Mouse (Mus musculus) 3134 (cell line): ENCODE measurements around the gene Axl.

Experiments
- DNase-seq: peaks from one replicate; pipeline ENCODE4 v3.0.0-alpha.2; 2011; ENCODE audit warnings: low spot score; ENCODE audit not compliant: insufficient read length; ENCODE audit errors: extremely low read depth

Axl gene

GRCm38 (mm10) chr7:25788220-25789128, at the start of gene Axl:
Gene Axl (minus strand): TSS chr7:25788705.
- DNase-seq = peak; percentile 90

DNA sequence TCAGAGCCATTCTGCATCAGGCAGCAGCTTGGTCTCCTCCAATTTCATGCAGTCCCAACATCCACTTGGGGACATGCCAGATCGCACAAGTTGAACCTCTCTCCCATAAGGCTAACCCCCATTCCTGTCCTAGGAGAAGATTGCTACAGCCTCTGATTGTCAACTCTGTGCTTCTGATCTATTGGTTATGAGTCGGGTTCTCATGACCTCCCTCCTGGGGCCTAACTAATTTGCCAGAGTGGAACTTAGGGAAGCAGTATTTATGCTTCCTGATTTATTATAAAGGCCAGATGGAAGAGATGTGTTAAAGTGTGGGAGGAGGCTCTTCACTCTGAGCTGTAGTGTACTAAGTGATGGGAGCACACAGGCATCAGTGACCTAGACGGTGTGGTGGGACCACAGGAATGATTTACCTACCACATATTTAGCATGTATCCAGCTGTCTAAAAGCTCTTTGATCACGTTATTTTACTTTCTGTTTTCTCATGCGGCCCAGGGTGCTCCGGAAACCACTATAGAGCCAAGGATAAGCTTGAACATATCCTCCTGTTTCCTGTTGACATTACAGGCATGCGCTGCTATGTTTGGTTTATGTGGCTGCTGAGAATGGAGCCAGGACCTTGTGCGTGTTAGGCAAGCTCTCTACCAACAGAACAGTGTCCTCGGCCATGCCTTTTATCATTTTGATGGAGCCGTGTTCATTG, 46.8 kb upstream of the Axl start:
- DNase-seq = no peak

GRCm38 (mm10) chr7:25831557-25832530, 43.3 kb upstream of the Axl start:
- DNase-seq = no peak

DNA sequence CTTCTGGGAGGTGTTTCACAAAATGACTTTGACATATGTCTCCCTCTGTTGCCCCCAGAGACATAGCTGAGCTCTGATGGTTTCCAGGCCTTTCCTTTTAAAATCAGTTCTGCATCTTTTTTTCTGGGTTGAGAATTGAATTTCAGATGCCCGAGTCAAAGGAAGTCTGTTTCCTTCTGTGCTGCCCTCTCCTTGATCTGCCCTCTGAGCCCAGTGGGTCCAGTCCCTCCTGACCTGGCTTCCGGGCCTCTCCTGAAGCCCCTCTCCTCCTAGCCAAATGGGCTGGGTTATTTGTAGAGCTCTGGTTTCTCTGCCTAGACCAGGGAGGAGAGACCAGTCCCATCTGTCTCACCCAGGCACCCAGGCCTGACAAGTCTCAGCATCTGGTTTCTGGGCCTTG, 41.7 kb upstream of the Axl start:
- DNase-seq = no peak

DNA sequence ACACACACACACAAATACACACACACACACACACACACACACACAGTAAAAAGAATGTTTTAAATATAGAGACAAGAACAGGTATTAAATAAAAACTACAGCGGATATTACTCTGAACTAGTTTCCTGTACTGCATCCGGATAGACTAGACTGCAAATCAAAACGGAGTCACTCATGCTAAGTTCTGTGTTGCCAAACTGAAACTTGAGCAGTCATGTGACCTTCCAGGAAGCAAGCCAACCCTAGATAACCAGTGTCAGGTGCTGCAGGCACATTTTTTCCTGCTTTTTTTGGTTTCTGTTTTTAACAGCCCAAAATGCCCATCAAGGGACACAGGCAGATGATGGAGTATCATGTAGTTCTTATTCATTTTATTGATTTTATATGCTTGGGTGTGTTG, 38.7 kb upstream of the Axl start:
- DNase-seq = no peak

- no peak for DNase-seq
Observed at GRCm38 (mm10) chr7:25826029-25826428, 37.5 kb upstream of the Axl start.

- DNase-seq = no peak
Observed at GRCm38 (mm10) chr7:25825043-25825442, 36.5 kb upstream of the Axl start.

DNA sequence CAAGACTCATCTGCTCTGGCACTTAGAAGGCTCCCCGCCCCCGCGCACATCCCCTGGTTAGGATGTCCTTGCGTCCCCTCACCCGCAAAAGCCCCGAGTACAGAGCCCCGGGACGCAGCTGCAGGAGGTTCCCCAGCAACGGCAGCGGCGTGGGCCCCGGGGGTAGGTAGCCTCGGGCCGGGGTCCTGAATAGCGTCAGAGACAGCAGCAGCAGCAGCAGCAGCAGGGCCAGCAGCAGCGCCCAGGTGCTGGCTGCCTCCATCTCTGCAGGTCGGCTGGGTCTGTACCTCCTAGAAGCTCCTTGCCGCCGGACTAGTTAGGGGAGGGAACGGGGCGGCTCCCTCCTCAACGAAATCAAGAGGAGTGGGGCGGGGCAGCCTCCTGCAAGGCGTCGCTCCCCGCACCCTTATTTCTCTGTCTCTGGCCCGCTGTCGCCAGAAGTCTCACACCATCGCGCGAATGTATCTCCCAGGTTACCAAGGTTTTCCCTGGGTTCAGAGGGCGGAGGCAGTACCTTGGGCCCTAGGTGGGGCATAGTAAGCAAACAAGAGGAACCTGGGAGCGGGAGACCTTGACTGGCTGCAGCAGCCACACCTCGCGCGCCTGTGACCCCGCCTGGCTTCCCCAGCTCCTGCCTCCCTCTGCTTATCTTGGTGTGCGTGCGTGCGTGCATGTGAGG, 27.9 kb upstream of the Axl start, which contains the start of gene Cyp2s1:
TSS of gene Cyp2s1 (minus strand) at position 673 of the 679 bp plus-strand sequence.
- no peak for DNase-seq

DNA sequence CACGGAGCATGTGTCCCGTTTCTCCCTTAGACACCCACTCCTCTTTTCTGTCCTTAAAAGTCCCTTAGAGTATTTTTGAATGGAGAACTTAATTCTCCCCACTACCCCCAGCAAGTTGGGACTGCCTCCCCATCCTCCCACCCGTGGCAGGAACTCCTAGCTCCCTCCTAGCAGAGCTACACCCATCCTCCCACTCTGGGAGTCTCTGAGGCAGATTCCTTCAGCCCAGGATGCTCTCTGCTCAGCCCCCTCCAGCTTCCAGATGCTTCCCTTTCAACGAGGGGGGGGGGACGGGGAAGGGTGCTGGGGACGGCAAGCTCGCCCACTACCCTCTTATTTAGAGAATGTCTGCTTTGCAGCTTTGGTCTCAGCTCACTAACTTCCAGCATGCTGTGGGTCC, 27.1 kb upstream of the Axl start:
- no peak for DNase-seq

- no peak for DNase-seq
Observed at GRCm38 (mm10) chr7:25814711-25815110, 26.2 kb upstream of the Axl start.

DNA sequence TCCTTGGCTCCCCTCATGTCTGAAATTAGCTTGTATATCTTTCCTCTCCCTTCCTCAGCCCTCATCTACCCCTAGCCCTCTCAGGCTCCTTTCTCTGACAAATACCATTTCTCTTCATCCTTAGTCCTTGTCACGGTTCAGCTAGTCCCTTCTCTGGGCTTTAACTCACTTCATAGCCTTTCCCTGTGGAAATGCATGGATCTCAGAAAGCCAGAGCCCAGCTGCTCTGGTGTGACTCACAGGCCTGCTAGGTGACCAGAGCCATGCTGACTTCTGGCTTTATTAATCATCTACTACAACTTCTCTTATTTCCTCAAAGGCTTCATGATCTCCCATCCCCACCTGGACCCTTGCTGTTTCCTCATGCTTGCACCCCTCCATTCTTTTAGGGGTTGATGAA, 23.7 kb upstream of the Axl start:
- DNase-seq = no peak

DNA sequence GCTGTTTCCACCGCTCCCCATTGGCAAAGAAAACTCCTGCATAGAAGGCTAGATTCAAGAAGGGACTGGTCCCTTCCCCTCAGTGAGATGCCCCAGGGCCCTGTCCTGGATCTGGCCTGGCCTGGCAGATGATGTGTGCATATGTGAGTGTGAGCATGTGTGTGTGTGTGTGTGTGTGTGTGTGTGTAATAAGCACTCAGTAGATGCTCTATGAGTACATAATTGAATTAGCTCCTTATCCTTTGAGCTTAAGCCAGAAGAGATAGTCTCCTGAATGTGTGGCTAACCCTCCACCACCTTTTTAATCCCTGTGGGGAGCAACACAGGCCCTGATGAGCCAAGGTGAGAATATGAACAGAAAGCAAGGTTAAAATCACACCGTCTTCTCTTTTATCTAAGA, 23.2 kb upstream of the Axl start:
- DNase-seq = no peak

DNA sequence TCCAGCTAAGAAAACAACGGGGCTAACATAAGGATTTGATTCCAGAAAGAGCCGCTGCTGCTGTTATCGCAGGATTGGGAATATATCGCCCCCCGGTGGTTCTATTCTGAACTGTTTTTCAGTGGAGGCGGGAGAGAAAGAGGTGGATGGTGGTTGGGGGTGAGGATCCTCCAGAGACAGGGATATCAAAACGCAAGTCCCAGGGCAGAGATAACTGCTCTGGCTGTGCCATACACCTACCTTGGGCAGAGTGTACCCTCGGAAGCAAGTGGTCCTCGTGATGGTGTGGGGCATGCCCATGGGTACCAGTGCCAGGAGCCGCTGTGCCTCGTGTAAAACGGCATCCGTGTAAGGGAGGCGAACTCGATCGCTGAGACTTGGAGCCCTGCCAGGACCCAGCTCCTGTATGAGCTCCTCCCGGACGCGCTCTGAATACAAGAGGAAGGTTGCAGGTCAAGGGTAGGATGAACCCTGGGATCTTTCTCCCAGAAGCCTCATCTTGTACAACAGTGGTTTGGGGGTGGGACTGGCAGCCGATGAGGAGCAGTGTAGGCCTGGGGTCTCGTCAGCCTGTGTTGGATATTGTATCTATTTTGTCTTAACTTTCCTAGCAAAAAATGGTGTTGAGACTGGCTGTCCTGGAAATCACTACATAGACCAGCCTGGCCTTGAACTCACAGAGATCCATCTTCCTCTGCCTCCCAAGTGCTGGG, 17.3 kb upstream of the Axl start:
- DNase-seq = peak; percentile 58

- no peak for DNase-seq
Observed at GRCm38 (mm10) chr7:25804792-25805191, 16.3 kb upstream of the Axl start.

- no peak for DNase-seq
Observed at GRCm38 (mm10) chr7:25803460-25803859, 15.0 kb upstream of the Axl start.

- DNase-seq = no peak
Observed at GRCm38 (mm10) chr7:25802241-25803125, 14.0 kb upstream of the Axl start.

- DNase-seq = no peak
Observed at GRCm38 (mm10) chr7:25801031-25801430, 12.5 kb upstream of the Axl start.

- DNase-seq = no peak
Observed at GRCm38 (mm10) chr7:25799369-25799768, 10.9 kb upstream of the Axl start.

DNA sequence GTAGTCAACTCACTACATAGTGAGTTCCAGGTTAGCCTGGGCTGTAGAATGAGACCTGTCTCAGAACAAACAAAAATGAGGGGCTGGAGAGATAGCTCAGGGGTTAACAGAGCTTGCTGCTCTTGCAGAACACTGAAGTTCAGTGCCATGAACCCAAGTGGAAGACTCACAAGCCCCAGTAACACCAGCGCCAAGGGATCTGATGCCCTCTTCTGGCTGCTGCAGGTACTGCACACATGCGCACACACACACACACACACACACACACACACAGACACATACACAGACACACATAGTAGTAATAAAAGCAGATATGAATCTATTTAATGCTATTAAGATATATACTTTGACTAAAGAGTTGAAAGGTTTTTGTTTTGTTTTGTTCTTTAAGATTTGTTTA, 10.0 kb upstream of the Axl start:
- DNase-seq = no peak
